Mouse (Mus musculus): ENCODE data around the gene Icosl. TPM values are rescaled to one million over a fixed set of nuclear protein-coding genes. Genes with fewer than 3 reads are reported as not detected.

Gene Icosl
- polyA plus RNA-seq, 1 experiment from 2014 or later = 2.1 TPM

DNA sequence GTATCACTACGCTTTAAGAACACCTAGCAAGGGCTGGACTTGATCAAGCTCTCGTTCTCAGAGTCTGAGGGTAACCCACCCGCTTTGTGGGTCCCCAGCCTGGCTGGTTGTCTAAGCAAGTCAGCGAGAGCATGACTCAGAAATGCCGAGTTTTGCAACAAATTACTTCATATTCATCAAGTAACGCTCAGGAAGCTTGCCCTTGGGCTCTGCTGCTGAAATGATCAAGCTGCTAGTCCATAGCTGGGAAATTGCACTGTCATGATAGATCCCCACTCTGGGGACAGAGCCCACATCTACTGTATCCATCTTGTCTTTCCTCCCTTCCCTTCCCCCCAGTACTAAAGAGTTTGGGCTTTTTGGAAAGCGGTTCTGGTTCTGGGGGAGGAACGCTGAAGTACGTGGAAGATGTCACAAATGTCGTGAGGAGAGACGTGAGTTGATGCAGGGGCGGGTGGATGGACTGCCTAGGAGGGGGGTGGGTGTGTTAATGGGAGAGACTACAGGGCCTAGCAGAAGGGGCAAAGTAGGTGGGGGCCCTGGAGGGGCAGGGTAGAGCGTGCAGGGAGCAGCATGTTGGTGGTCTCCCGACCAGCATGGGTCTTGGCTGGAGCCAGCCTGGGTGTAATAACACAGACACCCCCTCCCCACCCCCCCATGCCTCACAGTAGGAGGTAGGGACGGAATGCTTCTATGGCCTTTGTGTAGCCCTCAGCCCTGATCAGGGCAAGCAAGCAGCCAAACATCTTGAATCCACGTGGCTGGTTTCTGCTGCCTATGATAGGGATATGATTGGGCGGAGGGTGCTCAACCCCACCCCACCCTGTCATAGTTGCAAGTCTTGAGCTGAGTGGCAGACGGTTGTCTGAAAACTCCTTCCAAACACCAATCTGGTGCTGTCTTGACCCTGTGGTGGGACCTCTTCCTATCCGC is 14.2 kb upstream of the Icosl start:
- Histone ChIP-seq H3K4me1 (ENCODE audit: control insufficient read depth, insufficient read depth, low read length) (no peaks in the 10 kb centered on the region), H3K9me3 (replicated peaks; ENCODE audit: control insufficient read depth, low read length) (no peaks in the 10 kb centered on the region), H3K27ac (replicated peaks; ENCODE audit: low read depth, low read length) (no peak overlapping the region), H3K4me2 (ENCODE audit: low read depth, low read length) (no peak overlapping the region), H3K27me3 (ENCODE audit: control insufficient read depth, insufficient read depth, low read length) (no peaks in the 10 kb centered on the region), H3K4me3 (ENCODE audit: low read depth, low read length) (no peak overlapping the region), H3K9ac (replicated peaks; ENCODE audit: low read length) (no peak overlapping the region), H3K36me3 (replicated peaks; ENCODE audit: control insufficient read depth, insufficient read depth, low read depth, low read length) (no peaks in the 10 kb centered on the region)
- no peak for ATAC-seq (replicated peaks; ENCODE audit: insufficient number of reproducible peaks, low FRiP score, low TSS enrichment, low read depth)
- 67% methylated on average over 19 of the region's 19 CpGs for WGBS
- DNase-seq (ENCODE audit: low spot score) = no peak

DNA sequence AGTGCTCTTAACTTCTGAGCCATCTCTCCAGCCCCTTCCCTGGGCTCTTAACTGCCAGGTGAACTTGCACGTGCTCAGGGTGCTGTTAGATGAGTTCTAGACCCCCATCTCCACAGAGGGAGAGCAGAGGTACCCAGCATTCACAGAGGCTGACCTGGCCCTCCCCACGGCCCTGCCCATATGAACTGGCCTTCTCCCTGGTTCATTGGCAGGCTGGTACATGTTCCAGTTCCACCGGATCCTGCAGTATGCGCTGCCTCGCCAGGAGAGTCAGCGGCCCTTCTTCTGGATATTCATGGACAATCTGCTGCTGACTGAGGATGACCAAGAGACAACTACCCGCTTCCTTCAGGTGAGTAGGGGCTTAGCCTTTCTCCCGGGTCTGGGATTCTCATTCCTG is 12.0 kb upstream of the Icosl start:
- H3K27me3 ChIP-seq (ENCODE audit: control insufficient read depth, insufficient read depth, low read length) = no peaks in the 10 kb centered on the region
- DNase-seq (ENCODE audit: low spot score) (no peak), ATAC-seq (replicated peaks; ENCODE audit: insufficient number of reproducible peaks, low FRiP score, low TSS enrichment, low read depth) (no peak)
- H3K36me3 ChIP-seq (replicated peaks; ENCODE audit: control insufficient read depth, insufficient read depth, low read depth, low read length) = no peaks in the 10 kb centered on the region
- H3K4me1 ChIP-seq (ENCODE audit: control insufficient read depth, insufficient read depth, low read length) = no peaks in the 10 kb centered on the region
- 86% methylated on average over 8 of the region's 8 CpGs for WGBS
- no peaks in the 10 kb centered on the region for H3K9me3 ChIP-seq (replicated peaks; ENCODE audit: control insufficient read depth, low read length)
- no peak overlapping the region for H3K9ac ChIP-seq (replicated peaks; ENCODE audit: low read length)
- H3K4me3 ChIP-seq (ENCODE audit: low read depth, low read length) = no peak overlapping the region
- no peak overlapping the region for H3K27ac ChIP-seq (replicated peaks; ENCODE audit: low read depth, low read length)
- H3K4me2 ChIP-seq (ENCODE audit: low read depth, low read length) = no peak overlapping the region

- Histone ChIP-seq H3K9ac (replicated peaks; ENCODE audit: low read length) (no peak overlapping the region), H3K4me1 (ENCODE audit: control insufficient read depth, insufficient read depth, low read length) (no peaks in the 10 kb centered on the region), H3K4me2 (ENCODE audit: low read depth, low read length) (no peak overlapping the region), H3K4me3 (ENCODE audit: low read depth, low read length) (no peak overlapping the region), H3K27ac (replicated peaks; ENCODE audit: low read depth, low read length) (no peak overlapping the region), H3K9me3 (replicated peaks; ENCODE audit: control insufficient read depth, low read length) (no peaks in the 10 kb centered on the region), H3K36me3 (replicated peaks; ENCODE audit: control insufficient read depth, insufficient read depth, low read depth, low read length) (no peaks in the 10 kb centered on the region), H3K27me3 (ENCODE audit: control insufficient read depth, insufficient read depth, low read length) (no peaks in the 10 kb centered on the region)
- WGBS = 88% methylated on average over 9 of the region's 9 CpGs
- ATAC-seq (replicated peaks; ENCODE audit: insufficient number of reproducible peaks, low FRiP score, low TSS enrichment, low read depth) = no peak
- DNase-seq (ENCODE audit: low spot score) = no peak
Measured at GRCm38 (mm10) chr10:78063122-78063521, 6.0 kb upstream of the Icosl start.

DNA sequence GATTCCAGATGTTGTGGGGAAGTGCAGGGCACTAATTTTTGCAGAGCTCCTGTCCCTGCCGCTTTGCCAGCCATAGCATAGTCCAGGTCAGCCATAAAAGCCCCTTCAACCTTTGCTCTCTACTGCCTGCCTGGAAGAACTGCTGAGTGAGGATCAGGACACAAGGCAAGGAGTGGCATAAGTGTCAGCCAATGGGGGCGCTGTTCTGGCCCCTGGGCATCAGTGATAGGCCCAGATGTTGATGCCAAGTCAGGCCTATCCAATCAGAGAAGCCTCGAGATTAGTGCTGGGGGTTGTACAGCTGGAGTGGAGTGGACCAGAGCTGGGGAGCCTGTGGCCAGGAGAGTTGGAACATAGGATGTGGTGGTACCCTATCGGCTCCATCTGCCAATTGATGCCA is 1.9 kb upstream of the Icosl start:
- Histone ChIP-seq H3K9me3 (replicated peaks; ENCODE audit: control insufficient read depth, low read length) (no peaks in the 10 kb centered on the region), H3K27me3 (ENCODE audit: control insufficient read depth, insufficient read depth, low read length) (no peaks in the 10 kb centered on the region), H3K4me2 (ENCODE audit: low read depth, low read length) (no peak overlapping the region), H3K27ac (replicated peaks; ENCODE audit: low read depth, low read length) (no peak overlapping the region), H3K4me1 (ENCODE audit: control insufficient read depth, insufficient read depth, low read length) (no peaks in the 10 kb centered on the region; the same call in 1 of the 2 replicates), H3K9ac (replicated peaks; ENCODE audit: low read length) (no peak overlapping the region), H3K36me3 (replicated peaks; ENCODE audit: control insufficient read depth, insufficient read depth, low read depth, low read length) (no peaks in the 10 kb centered on the region), H3K4me3 (ENCODE audit: low read depth, low read length) (no peak overlapping the region)
- DNase-seq (ENCODE audit: low spot score) (peak; percentile 10), ATAC-seq (replicated peaks; ENCODE audit: insufficient number of reproducible peaks, low FRiP score, low TSS enrichment, low read depth) (no peak)
- 32% methylated on average over 4 of the region's 4 CpGs for WGBS

DNA sequence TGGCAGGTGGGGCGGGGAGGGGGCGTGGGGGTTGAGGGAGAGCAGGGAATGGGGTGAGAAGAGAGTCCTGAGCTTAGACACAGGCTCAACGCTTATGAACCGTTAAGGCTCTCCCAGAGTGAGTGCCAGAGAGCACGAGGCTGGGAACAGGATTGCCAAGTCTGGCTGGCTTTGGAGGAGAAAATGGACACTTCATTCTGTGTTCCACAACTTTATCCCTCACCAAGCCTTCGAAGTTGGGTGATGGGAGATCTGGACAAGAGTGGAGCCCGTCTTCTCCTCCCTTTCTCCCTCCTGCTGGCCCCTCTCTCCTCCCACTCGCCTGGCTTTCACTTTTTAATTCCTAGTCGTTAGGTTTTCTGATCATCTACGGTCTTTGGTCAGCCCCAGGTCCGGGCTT is 561 bp upstream of the Icosl start:
- Histone ChIP-seq H3K27ac (replicated peaks; ENCODE audit: low read depth, low read length) (no peak overlapping the region), H3K4me2 (ENCODE audit: low read depth, low read length) (peak overlapping the region; percentile 89), H3K36me3 (replicated peaks; ENCODE audit: control insufficient read depth, insufficient read depth, low read depth, low read length) (no peaks in the 10 kb centered on the region), H3K27me3 (ENCODE audit: control insufficient read depth, insufficient read depth, low read length) (no peaks in the 10 kb centered on the region), H3K9me3 (replicated peaks; ENCODE audit: control insufficient read depth, low read length) (no peaks in the 10 kb centered on the region), H3K9ac (replicated peaks; ENCODE audit: low read length) (no peak overlapping the region; the same call in 1 of the 2 replicates), H3K4me1 (ENCODE audit: control insufficient read depth, insufficient read depth, low read length) (no peaks in the 10 kb centered on the region; the same call in 1 of the 2 replicates), H3K4me3 (ENCODE audit: low read depth, low read length) (peak overlapping the region; percentile 48)
- DNase-seq (ENCODE audit: low spot score) = no peak
- 24% methylated on average over 11 of the region's 11 CpGs for WGBS
- ATAC-seq (replicated peaks; ENCODE audit: insufficient number of reproducible peaks, low FRiP score, low TSS enrichment, low read depth) = no peak

DNA sequence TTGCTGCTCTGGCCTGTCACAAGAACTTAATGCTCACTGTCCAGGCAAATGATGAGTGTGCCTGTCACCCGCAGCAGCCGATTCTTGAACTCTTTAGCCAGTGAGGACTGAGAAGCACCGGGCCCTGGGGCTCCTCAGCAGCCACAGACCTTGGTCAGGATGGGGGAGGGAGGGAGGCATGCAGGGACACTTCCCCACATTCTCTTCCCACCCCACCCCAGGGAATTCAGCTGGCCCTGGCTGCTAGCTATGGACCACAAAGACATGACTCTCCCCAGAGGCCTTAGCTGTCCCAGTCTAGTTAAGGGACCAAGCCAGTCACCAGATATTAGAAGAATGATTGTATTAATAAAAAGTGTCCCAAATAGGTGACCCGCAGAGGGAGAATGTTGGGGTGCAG is 5.0 kb downstream of the Icosl start:
- 70% methylated on average over 4 of the region's 4 CpGs for WGBS
- no peak for DNase-seq (ENCODE audit: low spot score)
- H3K4me2 ChIP-seq (ENCODE audit: low read depth, low read length) = no peak overlapping the region
- no peak overlapping the region for H3K9ac ChIP-seq (replicated peaks; ENCODE audit: low read length)
- no peak for ATAC-seq (replicated peaks; ENCODE audit: insufficient number of reproducible peaks, low FRiP score, low TSS enrichment, low read depth)
- H3K27me3 ChIP-seq (ENCODE audit: control insufficient read depth, insufficient read depth, low read length) = no peaks in the 10 kb centered on the region
- H3K27ac ChIP-seq (replicated peaks; ENCODE audit: low read depth, low read length) = no peak overlapping the region
- no peaks in the 10 kb centered on the region for H3K36me3 ChIP-seq (replicated peaks; ENCODE audit: control insufficient read depth, insufficient read depth, low read depth, low read length)
- H3K4me3 ChIP-seq (ENCODE audit: low read depth, low read length) = no peak overlapping the region
- no peaks in the 10 kb centered on the region for H3K9me3 ChIP-seq (replicated peaks; ENCODE audit: control insufficient read depth, low read length)
- no peaks in the 10 kb centered on the region; the same call in 1 of the 2 replicates for H3K4me1 ChIP-seq (ENCODE audit: control insufficient read depth, insufficient read depth, low read length)

DNA sequence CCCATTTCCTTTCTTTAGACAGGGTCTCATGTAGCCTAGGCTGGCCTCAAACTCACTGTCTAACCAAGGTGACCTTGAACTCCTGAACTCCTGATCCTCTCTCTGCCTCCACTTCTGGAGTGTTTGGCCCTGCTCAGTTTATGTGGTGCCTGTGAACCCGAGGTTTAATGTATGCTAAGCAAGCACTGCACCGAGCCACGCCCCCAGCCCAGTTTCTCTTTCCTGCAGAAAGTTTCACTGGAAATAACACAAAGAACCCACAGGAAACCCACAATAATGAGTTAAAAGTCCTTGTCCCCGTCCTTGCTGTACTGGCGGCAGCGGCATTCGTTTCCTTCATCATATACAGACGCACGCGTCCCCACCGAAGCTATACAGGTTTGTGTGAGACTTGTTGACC is 5.9 kb downstream of the Icosl start:
- 84% methylated on average over 11 of the region's 11 CpGs for WGBS
- DNase-seq (ENCODE audit: low spot score) (no peak), ATAC-seq (replicated peaks; ENCODE audit: insufficient number of reproducible peaks, low FRiP score, low TSS enrichment, low read depth) (no peak)
- no peak overlapping the region for H3K27ac ChIP-seq (replicated peaks; ENCODE audit: low read depth, low read length)
- H3K9ac ChIP-seq (replicated peaks; ENCODE audit: low read length) = no peak overlapping the region
- no peaks in the 10 kb centered on the region for H3K27me3 ChIP-seq (ENCODE audit: control insufficient read depth, insufficient read depth, low read length)
- no peak overlapping the region for H3K4me2 ChIP-seq (ENCODE audit: low read depth, low read length)
- no peaks in the 10 kb centered on the region for H3K36me3 ChIP-seq (replicated peaks; ENCODE audit: control insufficient read depth, insufficient read depth, low read depth, low read length)
- no peak overlapping the region for H3K4me3 ChIP-seq (ENCODE audit: low read depth, low read length)
- no peaks in the 10 kb centered on the region for H3K4me1 ChIP-seq (ENCODE audit: control insufficient read depth, insufficient read depth, low read length)
- no peaks in the 10 kb centered on the region for H3K9me3 ChIP-seq (replicated peaks; ENCODE audit: control insufficient read depth, low read length)

DNA sequence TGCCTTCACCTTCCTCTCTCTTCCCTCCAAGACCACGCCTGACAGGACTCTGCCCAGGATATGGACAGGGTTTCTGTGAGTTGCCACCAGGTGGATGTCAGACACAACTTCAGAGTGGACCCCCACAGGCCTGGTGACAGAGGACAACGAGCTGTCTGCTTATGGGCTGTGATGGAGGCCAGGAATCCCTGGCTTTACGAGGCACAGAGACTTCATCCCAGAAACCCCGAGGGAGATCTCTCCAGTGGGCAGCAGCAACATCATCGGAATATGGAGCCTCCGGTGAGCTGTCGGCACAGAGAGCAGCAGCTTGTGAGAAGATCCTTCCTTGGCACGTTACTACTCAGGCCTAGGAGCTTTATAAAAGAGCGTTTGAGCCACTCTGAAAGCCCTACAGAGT is 8.8 kb downstream of the Icosl start:
- H3K27me3 ChIP-seq (ENCODE audit: control insufficient read depth, insufficient read depth, low read length) = no peaks in the 10 kb centered on the region
- no peak overlapping the region for H3K4me3 ChIP-seq (ENCODE audit: low read depth, low read length)
- no peak overlapping the region for H3K4me2 ChIP-seq (ENCODE audit: low read depth, low read length)
- H3K9me3 ChIP-seq (replicated peaks; ENCODE audit: control insufficient read depth, low read length) = no peaks in the 10 kb centered on the region
- no peaks in the 10 kb centered on the region for H3K36me3 ChIP-seq (replicated peaks; ENCODE audit: control insufficient read depth, insufficient read depth, low read depth, low read length)
- WGBS = 80% methylated on average over 9 of the region's 9 CpGs
- no peak overlapping the region for H3K9ac ChIP-seq (replicated peaks; ENCODE audit: low read length)
- no peaks in the 10 kb centered on the region for H3K4me1 ChIP-seq (ENCODE audit: control insufficient read depth, insufficient read depth, low read length)
- DNase-seq (ENCODE audit: low spot score) = no peak
- H3K27ac ChIP-seq (replicated peaks; ENCODE audit: low read depth, low read length) = no peak overlapping the region
- no peak for ATAC-seq (replicated peaks; ENCODE audit: insufficient number of reproducible peaks, low FRiP score, low TSS enrichment, low read depth)

Measured in embryonic facial prominence, embryonic 11.5 days (tissue).